Mouse (Mus musculus) MEL (cell line): ENCODE results near the gene Pnmal1.

Source experiments
- CHD1 ChIP-seq: IDR thresholded peaks from 2 replicates; pipeline ENCODE4 v1.6.1; 2012; ENCODE audit warnings: low read depth, mild to moderate bottlenecking, inconsistent platforms, low read length, improper control_type of control experiment
- CTCF ChIP-seq, 3 experiments: IDR thresholded peaks in 2 of 3; conservative IDR thresholded peaks in 1 of 3; 2 replicates each; pipeline ENCODE4 v1.5.1; 2011 to 2012; ENCODE audit warnings: low read length in 3 of 3, low read depth in 2 of 3, mild to moderate bottlenecking in 2 of 3, improper control_type of control experiment in 1 of 3, inconsistent platforms in 1 of 3, mixed read lengths in 1 of 3, moderate library complexity in 1 of 3; ENCODE audit not compliant: control insufficient read depth in 1 of 3, insufficient read depth in 1 of 3, poor library complexity in 1 of 3, severe bottlenecking in 1 of 3
- EP300 ChIP-seq, 2 experiments: IDR thresholded peaks; 2 replicates each; pipeline ENCODE4 v1.6.1; 2011; ENCODE audit warnings: improper control_type of control experiment in 2 of 2, low read length in 2 of 2, low read depth in 1 of 2, mild to moderate bottlenecking in 1 of 2
- ETS1 ChIP-seq: IDR thresholded peaks from 2 replicates; pipeline ENCODE4 v1.6.1; 2012; ENCODE audit warnings: low read depth, mild to moderate bottlenecking, inconsistent platforms, low read length, improper control_type of control experiment, moderate library complexity
- GATA1 ChIP-seq: IDR thresholded peaks from 2 replicates; pipeline ENCODE4 v1.6.1; 2011; ENCODE audit warnings: low read depth, low read length, improper control_type of control experiment
- MAZ ChIP-seq: IDR thresholded peaks from 2 replicates; pipeline ENCODE4 v1.6.1; 2012; ENCODE audit warnings: low read depth, mild to moderate bottlenecking, inconsistent platforms, low read length, improper control_type of control experiment
- MEF2A ChIP-seq: IDR thresholded peaks from 2 replicates; pipeline ENCODE4 v1.6.1; 2014; ENCODE audit warnings: low read depth, mild to moderate bottlenecking, inconsistent platforms, low read length, improper control_type of control experiment; ENCODE audit not compliant: poor library complexity, insufficient replicate concordance, severe bottlenecking; ENCODE audit errors: extremely low read depth
- POLR2A ChIP-seq, 2 experiments: IDR thresholded peaks; 2 replicates each; pipeline ENCODE4 v1.6.1; 2011 to 2012; ENCODE audit warnings: low read length in 2 of 2, mild to moderate bottlenecking in 2 of 2, control low read depth in 1 of 2, improper control_type of control experiment in 1 of 2, low read depth in 1 of 2, moderate library complexity in 1 of 2; ENCODE audit not compliant: control insufficient read depth in 1 of 2, insufficient read depth in 1 of 2, poor library complexity in 1 of 2
- RCOR1 ChIP-seq: IDR thresholded peaks from 2 replicates; pipeline ENCODE4 v1.6.1; 2012; ENCODE audit warnings: low read depth, mild to moderate bottlenecking, inconsistent platforms, low read length, improper control_type of control experiment
- TCF12 ChIP-seq: IDR thresholded peaks from 2 replicates; pipeline ENCODE4 v1.6.1; 2014; ENCODE audit warnings: low read depth, mild to moderate bottlenecking, inconsistent platforms, low read length, improper control_type of control experiment, moderate library complexity
- USF1 ChIP-seq: IDR thresholded peaks from 2 replicates; pipeline ENCODE4 v1.6.1; 2014; ENCODE audit warnings: low read depth, mild to moderate bottlenecking, inconsistent platforms, low read length, improper control_type of control experiment, moderate library complexity
- ZKSCAN1 ChIP-seq: IDR thresholded peaks from 2 replicates; pipeline ENCODE4 v1.6.1; 2012; ENCODE audit warnings: low read depth, mild to moderate bottlenecking, inconsistent platforms, low read length, improper control_type of control experiment, moderate library complexity

GRCm38 (mm10) chr7:16994400-16994799, 34.9 kb downstream of the Pnmal1 start:
- TF ChIP-seq POLR2A (IDR thresholded peaks at IDR 0.05; ENCODE audit: control insufficient read depth in 1 of 2, insufficient read depth in 1 of 2, low read depth in 1 of 2, low read length in 2 of 2, poor library complexity in 1 of 2), result no peak
- TF ChIP-seq CTCF (IDR thresholded peaks at IDR 0.05 in 2 of 3, conservative IDR thresholded peaks at IDR 0.05 in 1 of 3; ENCODE audit: control insufficient read depth in 1 of 3, insufficient read depth in 1 of 3, low read depth in 2 of 3, low read length in 3 of 3, poor library complexity in 1 of 3, severe bottlenecking in 1 of 3), result no peak
- no peak for TF ChIP-seq USF1
- no peak for TF ChIP-seq RCOR1
- no peak for TF ChIP-seq GATA1
- no peak for TF ChIP-seq ZKSCAN1
- no peak for TF ChIP-seq MAZ
- TF ChIP-seq TCF12, result no peak
- no peak for TF ChIP-seq MEF2A
- no peak for TF ChIP-seq CHD1
- TF ChIP-seq ETS1, result no peak
- no peak for TF ChIP-seq EP300 (IDR thresholded peaks at IDR 0.05; ENCODE audit: low read depth in 1 of 2, low read length in 2 of 2)
